Mouse (Mus musculus) embryonic stem cell, embryonic (primary cell): ENCODE data around the gene Hepacam2.
"Not testable (repeated sequence)": the region's sequence is repeated elsewhere in the genome, so short reads cannot be mapped to it uniquely, and the experiment has no call there.

ENCODE experiments used
- CTCF ChIA-PET, 4 experiments: fragments of 300-600 bp in 2 of 4; fragments of 350-600 bp in 2 of 4; sonication (Branson Sonifier 250); formaldehyde crosslinking; loops; one replicate each; lab custom pipeline; 2022; ENCODE audit warnings: inconsistent platforms in 2 of 4; lab: Charles Lee
- POLR2A ChIA-PET, 4 experiments: fragments of 300-600 bp in 2 of 4; fragments of 350-600 bp in 2 of 4; sonication (Branson Sonifier 250); formaldehyde crosslinking; loops; one replicate each; lab custom pipeline; 2022; ENCODE audit warnings: antibody characterized with exemption in 4 of 4, inconsistent platforms in 1 of 4; lab: Charles Lee

Gene Hepacam2

DNA sequence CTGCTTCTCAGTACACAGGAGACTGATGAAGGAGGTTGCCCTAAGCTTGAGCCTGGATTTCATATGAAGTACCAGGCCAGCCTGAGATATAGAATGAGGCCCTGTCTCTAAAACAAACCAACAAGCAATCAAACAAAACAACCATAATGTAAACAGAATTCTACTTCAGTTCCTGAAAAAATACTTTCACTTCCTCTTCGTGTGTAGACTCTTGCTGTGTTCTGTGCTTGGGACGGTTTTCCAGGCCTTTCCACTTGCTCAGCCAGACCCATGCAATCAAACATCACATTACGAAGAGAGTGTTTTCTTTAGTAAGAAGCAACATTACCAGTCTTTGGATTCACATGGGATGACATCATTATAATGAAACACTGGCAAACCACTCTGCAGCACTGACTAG lies 16.4 kb downstream of the Hepacam2 start:
- ChIA-PET CTCF (no interaction called here), POLR2A (no interaction called here)

DNA sequence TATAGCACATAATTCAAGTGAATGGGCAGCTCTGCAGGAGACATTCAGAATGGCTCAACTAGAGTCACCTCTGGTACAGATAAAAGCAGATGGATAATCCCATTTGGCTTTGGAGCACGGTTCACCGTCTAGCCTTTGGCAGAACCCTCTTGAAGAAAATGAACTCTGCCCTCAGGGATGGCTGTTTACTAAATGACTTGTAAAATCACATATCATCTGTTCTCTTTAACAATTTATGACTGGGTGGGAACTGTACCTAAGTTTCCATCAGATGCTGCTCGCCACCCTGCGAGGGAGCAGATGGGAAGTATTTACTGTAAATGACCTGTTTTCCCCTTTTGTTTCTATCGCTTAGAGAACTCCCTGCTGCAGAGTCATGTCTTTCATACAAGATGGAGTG lies 18.2 kb downstream of the Hepacam2 start:
- ChIA-PET CTCF (no interaction called here), POLR2A (no interaction called here)

DNA sequence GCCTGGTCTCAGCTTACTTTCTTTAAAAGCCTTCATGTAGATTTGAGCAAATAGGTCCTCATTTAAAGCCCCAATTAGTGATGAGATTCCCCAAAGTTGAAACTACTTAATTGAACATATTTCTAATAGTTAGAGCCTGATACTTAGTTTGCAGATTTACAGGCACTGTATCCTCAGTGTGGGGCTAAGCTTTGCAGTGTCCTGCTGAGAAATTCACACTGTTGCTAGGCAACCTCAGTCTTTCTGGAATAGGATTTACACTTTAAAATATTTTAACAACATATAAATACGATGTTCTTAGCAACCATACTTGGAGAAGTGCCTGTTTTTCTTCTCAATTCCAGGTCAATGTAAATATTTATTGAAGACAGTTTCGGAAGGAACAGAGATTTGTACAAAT lies 21.8 kb downstream of the Hepacam2 start:
- POLR2A ChIA-PET = no interaction called here

DNA sequence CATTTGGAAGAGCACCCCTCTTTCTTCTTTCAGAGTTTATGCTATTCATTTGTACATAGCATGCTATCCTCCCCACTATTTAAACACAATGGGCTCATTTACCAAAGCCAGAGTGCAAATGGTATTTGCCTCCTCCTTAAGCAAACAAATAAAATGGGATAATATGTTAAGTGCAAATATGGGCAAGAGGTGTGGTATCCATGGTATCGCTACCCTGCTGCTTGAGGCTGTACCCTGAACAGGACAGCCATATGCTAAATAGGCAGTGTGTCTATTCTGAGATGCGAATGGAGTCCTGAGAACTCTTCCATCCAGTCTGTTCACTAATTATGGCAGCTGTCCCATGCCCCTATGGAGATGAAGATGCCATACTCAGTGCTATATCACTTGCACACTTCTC lies 27.4 kb downstream of the Hepacam2 start:
- CTCF ChIA-PET = no interaction called here
- POLR2A ChIA-PET = no interaction called here

More for the DNA sequence above, 21.8 kb downstream of the Hepacam2 start:
- CTCF ChIA-PET = no interaction called here

DNA sequence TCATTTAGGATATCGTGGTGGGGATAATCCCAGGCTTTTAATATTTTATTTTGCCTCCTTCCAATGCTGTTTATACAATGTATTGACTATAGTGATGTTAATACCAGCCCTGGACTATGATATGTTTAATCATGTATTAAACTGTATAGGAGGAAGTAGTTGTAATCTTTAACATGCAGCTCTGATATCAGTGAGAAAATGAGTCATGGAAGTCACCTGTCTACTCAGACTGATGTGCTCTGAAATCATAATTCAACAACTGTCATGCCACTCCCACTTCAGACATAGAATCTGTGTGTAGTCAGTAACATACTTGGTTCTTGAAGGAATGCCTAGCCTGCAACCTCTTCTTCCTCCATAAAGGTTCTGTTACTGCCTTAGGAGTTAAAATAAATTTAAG lies 29.5 kb downstream of the Hepacam2 start:
- ChIA-PET POLR2A (no interaction called here), CTCF (no interaction called here)

DNA sequence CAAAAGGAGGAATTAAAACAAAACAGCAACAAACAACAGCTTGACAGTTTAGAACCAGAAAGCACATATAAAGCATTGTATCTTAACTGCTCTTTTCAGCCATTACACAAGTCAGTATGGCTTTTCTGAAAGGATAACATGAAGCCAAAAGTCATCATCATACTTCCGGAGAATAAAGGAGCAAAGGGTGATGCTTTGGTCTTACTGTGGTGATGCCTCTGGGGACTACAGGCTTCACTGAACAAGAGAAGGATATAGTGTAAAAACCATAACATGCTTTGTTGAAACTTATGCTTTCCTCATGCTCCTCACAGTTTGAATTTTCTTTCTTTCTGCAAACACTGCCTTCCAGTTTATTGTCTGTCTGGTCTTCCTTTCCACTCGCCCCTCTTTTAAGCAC lies 34.5 kb downstream of the Hepacam2 start:
- POLR2A ChIA-PET = no interaction called here
- CTCF ChIA-PET = no interaction called here

DNA sequence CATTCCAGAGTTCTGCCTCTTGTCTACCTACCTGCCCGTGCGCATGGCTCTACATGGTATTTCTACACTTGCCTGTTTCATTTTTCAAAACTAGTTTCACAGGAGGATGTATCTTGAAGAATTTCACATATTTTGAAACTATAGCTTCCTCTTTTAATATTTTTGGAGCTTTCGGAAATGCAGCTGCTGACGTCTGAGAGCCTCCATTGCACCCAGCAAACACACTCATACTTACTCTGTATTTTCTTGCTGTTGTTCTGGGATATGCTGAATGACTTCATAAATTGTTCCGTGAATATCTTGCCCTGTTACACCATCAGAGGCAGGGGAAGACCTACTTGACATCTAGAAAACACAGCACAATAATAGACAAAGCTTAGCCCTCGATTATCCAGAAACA lies 35.1 kb downstream of the Hepacam2 start:
- ChIA-PET POLR2A (interaction anchor here in 1 of 4 experiments (0.6 kb wide), 1 partner anchor 61 kb away, joined by 4 read pairs; no protein-coding TSS in a partner anchor), CTCF (interaction anchor here in 1 of 4 experiments (0.6 kb wide), 1 partner anchor 46 kb away, joined by 4 read pairs; no protein-coding TSS in a partner anchor)

DNA sequence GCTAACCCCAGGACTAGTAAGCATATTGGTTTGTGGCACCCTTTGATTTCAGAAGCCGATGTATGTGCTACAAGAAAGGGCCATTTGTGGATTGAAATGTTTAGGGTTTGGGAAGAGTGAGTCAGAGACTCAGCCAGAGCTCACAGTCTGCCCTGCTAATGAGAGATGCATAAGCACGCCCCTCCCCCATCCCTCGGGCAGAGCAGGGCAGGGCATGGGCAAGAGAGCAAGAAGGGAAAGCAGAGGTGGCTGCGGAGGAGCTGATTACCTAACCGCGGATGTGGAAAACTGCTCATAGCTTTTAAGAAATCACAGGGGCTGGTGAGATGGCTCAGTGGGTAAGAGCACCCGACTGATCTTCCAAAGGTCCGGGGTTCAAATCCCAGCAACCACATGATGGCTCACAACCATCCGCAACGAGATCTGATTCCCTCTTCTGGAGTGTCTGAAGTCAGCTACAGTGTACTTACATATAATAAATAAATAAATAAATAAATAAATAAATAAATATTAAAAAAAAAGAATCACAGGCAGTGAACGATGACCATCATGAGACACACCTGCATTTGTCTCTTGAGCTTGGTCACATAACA lies 42.1 kb downstream of the Hepacam2 start:
- ChIA-PET POLR2A (no interaction called here), CTCF (interaction anchor here in 2 of 4 experiments (0.6 to 1.1 kb wide), 2 partner anchors 8 to 65 kb away, joined by 3 to 6 read pairs; no protein-coding TSS in a partner anchor)

DNA sequence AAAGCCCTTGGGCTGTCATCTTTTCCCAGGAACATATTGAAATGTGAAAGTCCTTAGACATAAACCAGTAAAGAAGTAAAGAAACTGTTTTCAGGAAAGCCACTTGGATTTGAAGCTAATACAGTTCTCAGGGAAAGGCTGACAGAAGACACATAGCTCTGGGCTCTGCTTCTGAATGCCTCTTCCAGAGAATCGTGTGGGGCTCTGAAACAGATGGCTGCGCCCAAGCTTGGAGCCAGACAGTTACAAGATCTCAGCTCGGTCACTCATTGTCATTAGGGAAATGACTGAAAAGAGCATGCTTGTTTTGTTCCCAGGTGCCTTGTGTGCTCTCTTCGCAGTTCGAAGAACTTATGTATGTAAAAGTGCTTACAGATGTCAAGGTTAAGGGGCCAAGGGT lies 43.7 kb downstream of the Hepacam2 start:
- ChIA-PET POLR2A (no interaction called here), CTCF (no interaction called here)

DNA sequence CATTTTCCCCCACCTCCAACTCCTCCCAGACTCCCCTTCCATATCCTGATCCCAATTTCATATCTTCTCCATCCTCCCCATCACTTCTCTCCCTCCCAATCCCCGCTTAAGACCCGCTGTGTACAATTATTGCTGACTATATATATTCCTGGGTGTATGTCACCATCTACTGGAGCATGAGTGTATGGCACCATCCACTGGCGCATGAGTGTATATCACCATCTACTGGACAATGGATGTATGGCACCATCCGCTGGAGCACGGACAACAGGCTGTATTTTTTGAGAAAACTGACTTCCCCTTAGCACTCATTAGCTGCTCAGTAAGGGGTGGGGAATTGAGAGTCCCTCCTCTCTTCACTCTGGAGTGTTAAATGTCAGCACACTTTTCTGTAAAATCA lies 50.7 kb downstream of the Hepacam2 start:
- ChIA-PET CTCF (interaction anchor here in 3 of 4 experiments (0.6 to 1.1 kb wide), 5 partner anchors 8 to 264 kb away, joined by 3 to 8 read pairs (median 4); no protein-coding TSS in a partner anchor), POLR2A (no interaction called here)

DNA sequence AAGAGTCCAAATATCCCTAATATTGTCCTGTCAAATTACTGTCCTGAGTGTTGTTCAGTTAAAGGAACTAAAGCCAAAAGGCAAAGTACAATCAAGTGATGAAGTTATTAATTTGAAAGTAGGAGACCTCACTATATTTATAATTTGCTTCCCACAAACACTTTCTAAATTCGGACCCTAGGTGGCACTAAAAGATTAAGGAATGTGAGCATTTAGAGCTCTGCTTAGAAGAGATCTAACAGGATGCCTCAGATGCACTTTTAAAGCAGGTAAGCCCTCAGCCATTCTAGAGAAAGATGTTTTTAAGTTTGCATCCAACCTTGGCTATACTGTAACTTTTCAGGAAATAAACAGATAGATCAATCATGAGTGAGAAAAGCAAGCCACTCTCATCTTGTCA lies 54.2 kb downstream of the Hepacam2 start:
- POLR2A ChIA-PET = no interaction called here
- CTCF ChIA-PET = no interaction called here

DNA sequence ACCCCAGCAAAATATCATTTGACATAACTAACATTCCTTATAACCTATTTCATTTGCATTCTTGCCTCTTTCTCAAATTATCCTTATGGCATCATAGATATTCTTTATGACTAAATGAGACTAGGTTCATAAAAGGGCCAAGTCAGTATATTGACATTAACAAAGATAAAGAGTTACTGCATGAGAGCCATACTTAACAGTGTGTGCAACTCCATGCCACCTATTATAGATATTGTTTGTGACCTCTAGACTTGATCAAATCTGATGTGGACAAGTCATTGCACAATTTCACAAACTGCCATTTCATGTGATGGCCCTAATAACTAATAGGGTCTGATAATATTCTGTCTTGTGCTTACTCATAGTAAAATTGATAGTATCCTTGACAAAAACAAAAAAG lies 62.0 kb downstream of the Hepacam2 start:
- POLR2A ChIA-PET = no interaction called here

DNA sequence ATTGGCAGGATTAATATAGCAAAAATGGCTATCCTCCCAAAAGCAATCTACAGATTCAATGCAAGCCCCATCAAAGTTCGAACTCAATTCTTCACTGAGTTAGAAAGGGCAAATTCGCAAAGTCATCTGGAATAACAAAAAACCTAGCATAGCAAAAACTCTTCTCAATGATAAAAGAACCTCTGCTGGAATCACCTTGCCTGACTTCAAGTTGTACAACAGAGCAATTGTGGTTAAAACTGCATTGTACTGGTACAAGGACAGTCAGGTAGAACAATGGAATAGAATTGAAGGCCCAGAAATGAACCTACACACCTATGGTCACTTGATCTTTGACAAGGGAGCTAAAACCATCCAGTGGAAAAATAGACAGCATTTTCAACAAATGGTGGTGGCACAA lies 67.1 kb downstream of the Hepacam2 start:
- POLR2A ChIA-PET, CTCF ChIA-PET: not testable (repeated sequence)

More for the DNA sequence above, 62.0 kb downstream of the Hepacam2 start:
- CTCF ChIA-PET = no interaction called here

DNA sequence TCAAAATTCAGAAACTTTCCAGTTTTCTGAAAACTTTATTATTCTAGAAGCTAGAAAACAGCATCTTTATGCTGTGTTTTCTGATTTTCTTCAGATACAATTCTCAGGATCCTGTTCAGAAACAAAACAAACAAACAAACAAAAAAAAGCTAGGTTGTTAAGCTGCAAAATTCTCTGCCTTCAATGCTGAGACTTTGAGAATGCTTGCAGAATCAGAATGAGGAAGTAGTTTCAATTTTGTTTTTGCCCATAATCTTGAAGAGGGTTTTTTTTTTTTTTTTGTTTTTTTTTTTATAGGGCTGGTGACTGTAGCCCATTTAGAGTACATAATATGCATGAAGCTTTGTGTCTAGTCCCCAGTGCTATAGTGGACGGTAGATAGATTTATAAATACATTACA lies 71.1 kb downstream of the Hepacam2 start:
- CTCF ChIA-PET = interaction anchor here in 2 of 4 experiments (0.6 to 0.7 kb wide), 2 partner anchors 75 to 1174 kb away, joined by 3 to 4 read pairs; partner anchors contain the start of gene Casd1 (in 1 of the 2)

DNA sequence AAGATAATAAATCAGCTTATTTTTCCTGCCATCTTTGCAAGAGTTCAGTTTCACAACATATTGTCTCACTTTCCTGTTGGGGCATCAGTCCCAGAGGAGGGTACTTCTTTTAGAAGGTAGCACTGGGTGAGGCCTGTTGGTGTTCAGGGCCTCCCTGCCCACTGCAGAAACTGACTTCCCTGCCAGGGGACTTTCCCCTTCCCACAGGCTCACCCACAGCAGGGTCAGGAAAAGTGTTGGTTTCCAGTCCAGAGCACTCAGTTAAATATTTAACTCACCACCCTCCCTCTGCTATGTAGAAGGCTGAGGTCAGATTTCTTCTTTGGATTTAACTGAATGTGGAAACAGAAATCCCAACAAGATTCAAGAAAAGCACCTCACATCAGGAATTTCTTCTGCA lies 72.8 kb downstream of the Hepacam2 start:
- POLR2A ChIA-PET, CTCF ChIA-PET: not testable (repeated sequence)

More for the DNA sequence above, 71.1 kb downstream of the Hepacam2 start:
- POLR2A ChIA-PET = interaction anchor here in 2 of 4 experiments (0.7 to 1.2 kb wide), 4 partner anchors 33 to 711 kb away, joined by 3 to 4 read pairs (median 3); no protein-coding TSS in a partner anchor

DNA sequence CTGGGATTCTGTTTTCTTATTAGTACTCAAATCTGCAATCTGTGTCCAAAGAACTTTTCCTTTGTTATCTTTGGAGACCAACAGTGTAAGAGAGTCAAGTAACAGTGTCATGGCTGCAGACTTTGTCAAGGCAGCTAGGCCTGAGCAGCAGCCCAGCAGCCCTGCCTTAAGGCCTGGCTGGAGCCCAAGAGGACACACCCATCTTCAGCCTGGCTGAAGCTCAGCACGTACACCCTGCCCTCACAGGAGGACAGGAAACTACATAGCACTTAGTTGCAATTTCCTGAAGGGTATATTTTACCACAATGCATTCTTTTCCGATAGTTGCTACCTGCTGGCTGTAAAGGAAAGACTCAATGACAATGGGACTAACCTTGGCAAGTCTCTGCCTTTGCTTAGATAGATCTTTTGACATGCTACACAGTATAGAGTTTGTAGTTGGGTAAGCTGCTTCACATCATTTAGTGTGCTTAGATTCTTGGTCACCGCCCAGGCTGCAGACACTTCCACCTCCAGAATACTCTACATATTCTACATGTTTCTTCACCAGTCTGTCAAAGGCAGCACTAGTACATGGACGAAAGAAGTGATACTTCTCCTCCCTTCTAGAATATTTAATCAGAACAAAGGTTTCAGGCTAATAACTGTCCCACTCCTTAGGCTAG lies 73.4 kb downstream of the Hepacam2 start:
- CTCF ChIA-PET = not testable (repeated sequence)

More for the DNA sequence above, 73.4 kb downstream of the Hepacam2 start:
- POLR2A ChIA-PET = not testable (repeated sequence)
